Mouse (Mus musculus): ENCODE data around the gene Itga9.

DNA sequence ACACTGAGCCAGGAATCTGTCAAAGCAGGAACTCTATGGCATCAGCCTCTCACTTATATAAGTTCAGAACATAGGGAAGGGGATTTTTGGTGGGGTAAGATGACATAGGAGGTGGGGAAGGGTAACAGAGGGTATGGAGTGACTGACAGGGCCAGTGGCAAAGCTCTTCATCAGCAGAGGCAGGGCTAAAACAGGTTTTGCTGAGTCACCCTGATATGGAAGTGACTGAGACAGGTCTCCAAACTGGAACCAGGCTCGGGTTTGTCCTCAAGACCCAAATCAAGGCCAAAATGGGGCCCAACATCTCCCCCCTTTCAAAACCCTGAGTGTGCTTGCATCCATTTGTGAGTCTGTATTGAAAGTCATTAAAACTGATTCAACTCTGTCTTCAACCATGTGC, 21.7 kb upstream of the Itga9 start:
- TF ChIP-seq EP300 (IDR thresholded peaks at IDR 0.05; ENCODE audit: low read depth): no peak
- TF ChIP-seq CTCF (IDR thresholded peaks at IDR 0.05; ENCODE audit: low read depth): no peak

Data from liver, embryonic 14.5 days (tissue).